Mouse (Mus musculus) embryonic fibroblast, embryonic 13.5 days (primary cell): ENCODE results near the gene Cacna2d3.

Source experiments
- CTCF ChIP-seq: IDR thresholded peaks from 2 replicates; pipeline ENCODE4 v1.5.1; 2011; ENCODE audit warnings: mild to moderate bottlenecking, control low read depth, low read length, moderate library complexity, borderline replicate concordance; ENCODE audit not compliant: insufficient read depth
- POLR2A ChIP-seq: IDR thresholded peaks from 2 replicates; pipeline ENCODE4 v1.6.1; 2011; ENCODE audit warnings: low read depth, mild to moderate bottlenecking, control low read depth, low read length, moderate library complexity

- no peak for TF ChIP-seq CTCF
- TF ChIP-seq POLR2A: no peak
These were observed 359.2 kb downstream of the Cacna2d3 start for GRCm38 (mm10) chr14:29362448-29362847.
